Mouse (Mus musculus) T-helper 1 cell (primary cell): ENCODE data around the gene Arap2.

Source experiments
- in situ Hi-C: fragments of 300-600 bp; cut with MboI, MseI; formaldehyde crosslinking; loops from one replicate; pipeline ENCODE4 v1.15.1; 2025; ENCODE audit warnings: high pct_unique_total_duplicates

Arap2 gene

DNA sequence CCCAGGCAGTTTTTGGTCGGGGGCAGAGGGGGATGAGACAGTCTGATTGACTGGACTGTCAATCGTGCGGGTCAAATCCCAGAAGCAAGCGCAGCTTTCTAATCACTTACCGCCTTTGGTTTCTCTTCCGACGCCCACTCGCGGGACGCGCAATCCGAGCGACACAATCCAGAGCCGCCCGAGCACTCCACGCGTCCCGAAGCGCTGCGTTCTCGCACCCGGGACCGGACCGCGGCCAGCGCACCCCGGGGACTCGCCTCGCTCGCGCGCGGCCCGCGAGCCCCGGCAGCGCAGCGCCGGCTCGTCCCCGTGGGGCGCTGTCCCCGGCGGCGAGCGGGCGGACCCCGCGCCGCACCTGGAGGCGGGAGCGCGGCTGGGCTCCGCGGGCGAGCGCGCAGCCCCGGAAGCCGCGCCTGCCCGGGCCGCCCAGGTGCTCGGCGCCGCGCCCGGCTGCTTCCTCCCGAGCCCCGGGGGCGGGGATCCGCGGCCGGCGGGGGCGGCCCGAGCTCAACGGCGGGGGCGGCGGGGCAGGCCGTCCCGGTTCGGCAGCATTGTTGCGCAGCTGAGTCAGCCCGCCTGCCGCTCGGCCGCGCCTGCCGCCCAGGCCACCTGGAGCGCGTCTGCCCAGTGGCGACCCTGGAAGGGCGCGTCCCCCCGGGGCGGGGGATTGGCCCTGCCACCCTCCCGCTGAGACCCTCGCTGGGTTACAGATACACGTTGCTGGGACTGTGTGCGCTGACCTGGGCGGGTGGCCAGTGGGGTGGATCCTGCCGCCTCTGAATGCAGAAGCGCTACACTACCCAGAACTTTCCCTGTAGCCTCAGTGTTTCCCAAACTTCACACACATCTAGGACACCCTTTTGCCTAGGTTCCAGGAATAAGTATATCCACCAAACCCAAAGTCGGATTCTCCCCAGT is at the start of gene Arap2:
Arap2 (minus strand) TSS at position 376 of the 918 bp plus-strand sequence.
- in situ Hi-C loops: loop anchor here (5.0 kb wide), 1 partner anchor 51 kb away; no protein-coding TSS in a partner anchor

DNA sequence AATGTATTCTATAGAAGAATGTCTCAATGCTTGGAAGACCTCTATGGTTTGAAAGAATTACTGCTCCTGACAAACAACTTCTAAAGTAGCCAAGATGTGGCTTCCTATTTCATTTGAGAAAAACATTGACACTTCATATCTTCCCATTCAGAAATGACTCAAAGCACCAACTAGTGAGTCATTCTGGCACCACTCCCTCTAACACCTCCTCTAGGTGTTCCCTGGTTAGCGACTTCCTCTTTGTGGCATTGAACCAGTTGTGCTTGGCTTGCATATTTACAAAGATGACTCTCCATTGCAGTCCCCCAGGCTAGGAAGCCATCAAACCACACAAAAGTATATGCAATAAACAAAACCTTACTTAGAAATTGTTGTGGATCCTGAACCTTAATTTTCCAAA is 49.8 kb upstream of the Arap2 start:
- in situ Hi-C loops: loop anchor here (5.0 kb wide), 2 partner anchors 42 to 48 kb away; partner anchors contain the start of gene Arap2

DNA sequence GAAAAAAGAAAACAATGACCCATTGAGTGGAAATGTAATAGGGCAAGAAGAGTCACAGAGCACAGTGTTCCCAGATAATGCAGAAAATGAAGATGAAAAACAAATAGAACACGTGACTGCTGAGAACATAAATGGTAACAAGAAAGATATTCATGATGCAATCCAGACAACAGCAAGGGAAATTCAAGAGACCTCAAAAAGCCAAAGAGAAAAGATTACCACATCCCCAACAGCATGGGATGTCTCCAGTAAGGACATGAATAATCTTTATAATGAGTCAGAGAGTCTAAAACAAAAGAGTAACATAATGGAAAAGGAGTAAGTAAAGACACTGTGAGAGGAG is 48.1 kb upstream of the Arap2 start:
- in situ Hi-C loops: no loop called here

DNA sequence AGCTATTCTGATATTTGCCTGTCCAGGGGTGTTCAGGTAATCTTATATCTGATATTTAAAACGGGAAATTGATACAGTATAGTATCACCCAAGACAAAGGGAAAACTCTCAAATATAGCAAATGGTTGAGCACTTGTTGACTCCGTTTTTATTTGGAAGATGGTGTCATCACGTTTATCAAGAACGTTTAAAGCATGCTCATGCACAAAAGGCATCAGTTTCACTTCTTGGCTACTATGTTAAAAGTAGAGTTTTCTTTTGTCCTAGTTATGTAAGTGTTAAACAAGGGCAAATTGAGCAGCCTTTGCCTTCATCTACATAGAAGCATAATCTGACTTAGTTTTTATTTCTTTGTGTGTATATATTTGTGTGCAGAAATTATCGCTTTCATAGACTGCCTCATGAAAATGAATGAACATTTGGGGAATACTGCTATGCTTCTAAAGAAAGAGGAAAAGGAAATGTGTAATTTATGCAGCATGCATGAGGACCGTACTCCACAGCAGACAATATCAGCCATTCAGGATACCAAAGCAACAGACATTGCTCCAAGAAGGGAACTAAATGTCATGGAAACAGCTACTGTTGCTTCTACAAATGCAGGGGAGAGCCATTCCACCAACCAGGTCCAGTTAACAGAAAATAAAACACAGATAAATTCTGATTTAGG is 47.6 kb upstream of the Arap2 start, which contains the start of gene Dthd1:
Dthd1 (plus strand) TSS at position 422 of the 670 bp plus-strand sequence.
- in situ Hi-C loops: no loop called here

DNA sequence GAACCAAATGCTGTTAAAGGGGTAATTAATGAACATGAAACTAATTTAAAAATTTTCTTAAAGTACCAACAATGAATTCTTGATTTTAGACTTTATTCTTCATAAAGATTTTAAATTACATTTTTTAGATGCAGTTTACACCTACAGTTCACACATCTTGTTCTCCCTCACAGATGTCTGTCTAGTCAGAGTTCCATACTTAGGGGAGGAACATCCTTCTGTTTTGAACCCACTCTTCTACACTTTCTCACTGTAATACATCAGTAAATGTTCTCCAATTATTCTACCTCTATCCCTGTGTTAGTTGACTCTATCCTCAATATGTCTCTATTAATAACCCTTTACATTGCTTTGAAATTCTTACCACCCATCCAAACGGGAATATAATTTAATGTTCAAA is 26.8 kb upstream of the Arap2 start:
- in situ Hi-C loops: no loop called here

DNA sequence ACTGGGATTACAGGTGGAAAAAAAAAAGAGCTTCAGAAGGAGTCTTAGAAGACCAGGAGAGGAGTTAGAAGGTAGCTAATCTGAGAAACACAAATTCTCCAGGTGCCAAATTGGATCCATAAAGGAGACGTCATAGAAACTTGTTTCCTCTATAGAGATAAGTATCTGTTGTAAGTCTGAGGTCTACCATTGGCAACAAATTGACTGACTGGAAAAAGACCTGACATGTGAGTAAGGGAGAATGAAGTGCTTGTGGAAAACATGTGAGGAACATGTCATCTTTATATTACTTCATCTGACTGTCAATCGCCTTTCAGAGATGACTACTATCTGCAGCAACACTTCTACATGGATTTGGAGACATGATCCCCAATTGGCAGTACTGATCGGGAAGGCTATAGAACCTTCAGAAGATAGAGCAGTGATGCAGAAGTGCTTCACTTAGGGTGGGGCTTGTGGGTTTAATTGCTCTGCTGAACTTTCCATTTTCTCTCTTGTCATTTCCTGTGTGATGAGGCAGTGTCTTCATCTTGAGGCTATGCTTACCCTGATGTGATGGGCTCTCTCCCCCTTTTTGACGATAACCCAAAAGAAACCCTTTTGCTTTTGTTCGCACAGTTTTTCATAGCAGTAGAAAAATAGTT is 25.1 kb upstream of the Arap2 start:
- in situ Hi-C loops: no loop called here

DNA sequence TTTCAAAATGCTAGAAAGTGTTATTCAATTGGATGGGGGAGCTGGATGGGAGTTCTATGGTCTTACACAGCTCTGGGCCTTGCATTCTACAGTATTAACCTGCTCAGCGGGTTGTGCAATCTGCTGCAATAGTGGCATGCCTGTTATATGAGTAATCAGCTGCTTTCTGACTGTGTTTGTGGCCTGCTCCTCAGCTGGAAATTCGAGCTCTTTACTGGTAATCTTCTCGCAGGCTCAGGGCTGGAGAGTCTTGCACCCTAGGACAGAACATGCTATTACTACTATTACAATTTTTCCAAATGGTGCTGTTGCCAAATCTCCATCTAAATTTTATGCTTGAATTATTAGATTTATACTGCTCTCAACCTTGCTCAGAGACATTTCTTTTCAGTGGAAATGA is 20.9 kb upstream of the Arap2 start:
- in situ Hi-C loops: no loop called here

DNA sequence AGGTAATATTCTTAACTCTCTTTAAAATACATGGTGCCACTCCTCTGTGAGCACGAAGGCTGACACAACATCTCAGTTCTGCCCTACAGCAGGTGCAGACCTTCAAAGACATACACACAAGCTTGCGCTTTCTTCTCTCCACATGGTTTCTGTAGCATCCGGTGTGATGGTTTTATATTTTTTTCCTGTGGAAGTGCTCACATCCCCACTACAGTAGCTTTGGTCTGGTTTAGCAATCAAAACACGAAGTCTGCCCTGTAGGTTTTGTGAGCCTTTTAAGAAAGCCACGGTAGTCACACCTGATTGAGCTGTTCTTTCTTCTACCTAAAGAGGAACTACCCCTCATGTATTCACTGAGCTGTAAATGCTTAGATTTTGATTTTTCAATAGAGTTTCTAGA is 12.7 kb upstream of the Arap2 start:
- in situ Hi-C loops: no loop called here

DNA sequence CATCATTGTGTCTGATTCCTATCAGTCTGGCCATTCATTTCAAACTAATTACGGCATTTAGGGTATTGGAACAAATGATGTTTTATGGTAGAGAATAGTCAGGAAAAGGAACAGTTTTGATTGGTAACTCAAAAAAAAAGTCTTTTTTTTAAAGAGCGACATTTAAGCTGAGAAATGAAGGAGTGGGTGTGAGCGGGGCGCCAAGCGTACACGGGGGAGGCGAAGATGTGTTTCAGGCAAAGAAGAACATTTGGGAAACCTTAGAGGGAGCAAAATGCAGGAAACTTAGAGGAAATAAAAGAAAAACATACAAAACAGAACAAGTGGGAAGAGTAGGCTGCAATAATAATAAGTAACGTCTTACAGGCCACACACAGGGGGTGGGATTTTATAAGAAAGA is 11.8 kb upstream of the Arap2 start:
- in situ Hi-C loops: no loop called here

DNA sequence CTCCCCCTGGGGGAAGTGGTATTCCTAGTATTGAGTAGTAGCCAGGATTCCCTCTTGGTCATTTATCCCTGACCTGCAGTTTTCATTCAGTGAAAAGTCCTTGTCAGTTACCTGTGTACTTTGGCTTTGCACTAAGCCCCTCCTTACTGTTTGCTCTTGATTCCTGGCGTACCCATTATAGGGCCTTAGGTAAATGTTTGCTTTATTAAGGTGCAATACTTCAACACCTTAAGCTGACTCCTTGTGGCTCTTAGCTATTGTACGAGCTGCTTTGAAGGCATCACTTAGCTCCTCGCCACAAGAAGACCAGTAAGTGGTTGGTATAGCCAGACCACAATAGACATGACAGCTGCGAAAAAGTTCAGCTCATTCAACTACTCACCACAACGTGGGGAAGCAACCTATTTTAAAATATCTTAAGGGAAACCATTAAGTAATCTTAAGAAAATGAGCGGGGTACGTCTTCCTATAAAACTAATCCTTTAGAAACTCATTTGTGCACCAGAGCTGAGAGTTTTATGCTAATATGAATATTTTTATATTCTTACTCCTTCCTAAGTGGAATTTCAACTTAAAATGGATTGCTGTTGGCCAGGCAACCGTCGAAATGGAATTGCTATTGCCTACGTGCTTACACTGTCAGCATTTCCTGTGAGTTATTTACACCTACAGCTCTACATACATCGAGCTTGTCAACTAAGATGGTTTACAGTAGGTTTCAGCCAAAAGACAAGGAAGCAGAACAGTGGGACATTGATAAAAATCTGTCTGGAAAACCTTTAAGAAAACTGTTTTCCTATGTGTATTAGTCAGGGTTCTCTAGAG is 6.0 kb upstream of the Arap2 start:
- in situ Hi-C loops: no loop called here

DNA sequence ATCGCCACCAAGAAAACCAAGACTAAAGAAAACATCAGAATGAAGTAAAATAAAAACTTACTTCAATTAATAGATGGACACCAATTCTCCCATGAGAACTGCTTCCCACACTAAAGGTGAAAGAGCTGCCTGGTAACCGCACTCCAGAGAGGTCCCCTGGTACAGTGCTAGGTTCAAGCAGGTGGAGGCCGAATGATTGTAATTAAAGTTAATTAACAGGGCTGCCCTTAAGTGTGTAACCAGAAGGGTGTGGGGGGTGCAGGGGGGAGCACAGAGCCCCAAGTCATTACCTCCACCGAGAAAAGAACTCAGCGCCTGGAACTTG is 538 bp downstream of the Arap2 start:
- in situ Hi-C loops: loop anchor here (5.0 kb wide), 1 partner anchor 52 kb away; no protein-coding TSS in a partner anchor

DNA sequence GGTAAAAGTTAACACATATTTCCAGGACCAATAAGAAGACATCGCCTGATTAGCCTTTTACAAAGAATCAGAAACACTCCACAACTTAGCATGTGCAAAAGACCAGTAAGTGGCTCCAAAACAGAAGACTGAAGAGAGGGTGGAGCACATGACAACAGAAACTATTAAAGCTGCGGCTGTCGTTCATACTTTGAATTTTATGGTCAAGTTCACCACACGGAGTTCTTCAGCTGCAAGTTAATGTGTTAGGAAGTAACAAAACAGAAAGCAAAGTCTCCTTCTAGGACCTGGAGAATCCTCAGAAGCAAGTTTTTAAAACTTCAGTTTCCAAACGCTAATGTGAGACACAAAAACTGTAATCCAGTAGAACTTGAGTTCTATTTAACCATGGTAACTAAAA is 1.8 kb downstream of the Arap2 start:
- in situ Hi-C loops: no loop called here

DNA sequence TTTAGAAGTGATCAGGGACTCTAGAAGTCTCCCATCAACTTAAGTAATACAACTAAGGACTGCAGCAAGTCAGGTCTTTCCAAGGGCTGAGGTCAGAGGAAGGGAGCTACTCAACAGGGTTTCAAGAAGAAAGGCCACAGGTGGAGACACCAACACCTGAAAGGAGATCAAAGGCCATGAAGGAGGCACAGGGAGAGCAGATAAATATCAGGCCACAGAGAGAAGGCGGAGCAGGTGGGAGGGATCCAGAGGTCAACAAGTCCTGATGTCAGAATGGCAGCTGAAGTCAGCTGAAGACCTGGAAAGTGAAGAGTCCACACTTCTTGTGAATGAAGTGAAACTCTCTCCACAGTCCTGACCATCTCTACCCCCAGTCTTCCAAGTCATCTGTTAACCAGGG is 2.9 kb downstream of the Arap2 start:
- in situ Hi-C loops: no loop called here

DNA sequence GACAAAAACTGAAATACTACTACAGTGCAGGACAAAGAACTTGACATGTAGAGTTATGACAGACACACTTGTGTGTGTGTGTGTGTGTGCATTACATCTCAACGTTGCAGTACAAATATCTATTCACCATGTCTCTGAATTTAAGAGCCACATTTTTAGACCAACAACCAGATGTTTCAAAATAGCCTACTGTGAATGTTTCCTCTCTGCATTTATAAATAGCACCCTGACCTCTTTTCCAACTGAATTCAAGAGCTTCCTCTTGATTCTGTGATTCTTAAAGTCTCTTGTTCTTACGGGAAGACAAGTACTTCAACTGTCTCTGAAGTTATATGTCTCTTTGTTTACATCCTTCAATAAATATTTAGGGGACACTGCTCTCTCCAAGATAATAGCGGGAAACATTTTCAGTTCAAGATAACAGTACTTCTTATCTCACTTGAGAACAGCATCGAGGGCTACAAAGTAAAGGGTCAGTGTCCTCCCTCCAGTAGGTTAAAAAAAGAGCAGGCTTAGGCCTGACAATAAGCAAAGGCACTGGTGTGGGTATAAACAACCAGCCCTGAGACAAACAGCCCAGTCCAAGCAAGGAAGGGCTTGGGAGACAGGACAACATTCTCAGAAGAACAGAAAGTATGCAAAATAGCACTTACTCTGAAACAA is 3.5 kb downstream of the Arap2 start:
- in situ Hi-C loops: no loop called here

DNA sequence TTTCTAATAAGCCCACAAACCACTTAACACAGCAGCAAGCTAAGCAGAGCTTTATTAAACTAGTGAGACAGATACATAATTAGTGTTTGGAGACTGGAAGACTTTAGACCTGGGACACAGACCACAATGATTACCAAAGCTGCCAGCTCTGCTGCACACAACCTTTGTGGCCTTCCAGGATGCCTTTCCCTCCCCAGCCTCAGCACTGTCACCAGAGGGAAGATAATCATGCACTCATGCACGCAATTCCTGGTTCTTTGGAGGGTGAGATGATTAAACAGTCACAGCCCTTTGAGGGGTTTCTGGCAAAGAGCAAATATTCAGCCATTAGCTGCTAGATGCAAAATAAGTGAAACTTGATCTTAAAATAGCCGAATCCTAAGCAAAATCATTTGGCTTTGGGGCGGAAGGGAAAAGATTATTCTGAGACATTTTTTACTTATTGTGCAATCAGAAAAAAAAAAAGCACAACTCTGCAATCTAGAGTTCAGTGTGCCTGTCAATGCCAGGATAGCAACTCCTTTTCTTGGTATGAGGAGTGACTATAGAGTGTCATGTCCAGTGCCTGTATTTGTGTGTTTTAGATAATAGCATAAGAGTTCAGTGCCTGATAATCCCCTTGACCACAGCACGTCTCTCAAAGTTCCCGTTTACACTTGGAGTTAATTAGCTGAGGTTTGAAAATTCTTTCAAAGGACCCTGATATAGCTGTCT is 5.0 kb downstream of the Arap2 start:
- in situ Hi-C loops: no loop called here

DNA sequence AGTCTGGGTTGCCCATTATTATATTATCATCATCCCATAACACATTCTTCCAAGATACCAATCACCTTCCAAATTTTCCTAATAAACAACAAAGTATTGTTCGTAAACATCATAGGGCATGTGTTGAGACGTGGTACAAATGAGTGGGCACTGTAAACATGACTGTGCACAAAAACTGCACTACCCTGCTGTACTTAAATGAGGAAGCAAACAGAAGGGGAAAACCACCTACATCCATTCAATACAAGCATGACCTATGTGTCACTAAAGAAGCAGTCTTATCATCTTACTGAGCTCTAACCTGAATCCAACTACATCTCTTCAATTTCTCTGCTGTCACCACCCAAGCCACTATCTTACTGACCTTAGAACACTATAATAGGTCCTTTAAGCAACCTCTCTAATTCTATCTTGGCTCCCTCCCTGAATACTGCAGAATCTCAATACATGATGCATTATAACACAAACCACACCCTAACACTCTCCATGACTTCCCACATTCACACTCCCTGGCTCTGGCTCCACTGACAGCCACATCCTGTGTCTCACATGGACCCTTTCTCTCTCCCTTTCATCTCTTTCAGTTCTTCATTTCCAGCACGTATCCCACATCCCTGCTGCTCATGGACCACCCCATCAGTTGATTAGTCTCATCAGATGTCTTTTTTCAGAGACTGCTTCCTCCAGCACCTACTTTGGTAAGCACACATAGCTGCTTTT is 10.0 kb downstream of the Arap2 start:
- in situ Hi-C loops: no loop called here

DNA sequence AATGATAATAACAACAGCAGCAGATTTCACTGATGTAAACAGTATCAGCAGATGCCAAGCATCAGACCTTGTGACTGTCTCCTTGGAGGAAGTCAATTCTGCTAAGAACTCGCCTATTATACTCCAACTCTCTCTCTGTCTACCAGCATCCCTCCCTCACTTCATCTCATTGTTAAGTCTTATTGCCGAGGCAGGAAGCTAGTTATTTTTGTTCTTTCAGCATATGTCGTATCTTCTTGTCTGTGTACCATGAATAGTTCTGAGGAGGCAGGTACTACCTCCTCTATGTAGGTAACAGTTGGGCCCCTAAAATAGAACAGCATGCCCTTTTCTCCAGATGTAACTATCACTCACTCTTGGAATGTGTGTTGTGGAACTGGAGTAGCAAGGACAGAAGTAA is 13.0 kb downstream of the Arap2 start:
- in situ Hi-C loops: no loop called here

DNA sequence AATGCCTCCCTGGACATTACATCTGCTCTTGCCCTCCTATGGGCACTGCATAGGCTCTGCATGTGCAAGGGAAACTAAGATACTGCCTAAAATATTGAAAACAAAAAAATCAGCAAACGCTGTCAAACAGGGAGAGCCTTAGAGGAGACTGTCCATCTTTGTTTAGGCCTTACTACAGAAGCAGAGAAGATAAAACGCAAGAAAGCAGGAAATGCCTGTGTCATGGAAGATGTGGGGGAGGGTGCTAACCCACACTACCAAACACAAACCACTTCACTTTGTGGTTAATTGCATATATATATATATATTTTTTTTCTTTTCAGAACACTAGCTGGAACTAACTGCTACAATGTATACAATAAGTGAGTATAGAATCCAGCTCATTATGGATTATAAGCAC is 14.3 kb downstream of the Arap2 start:
- in situ Hi-C loops: no loop called here

DNA sequence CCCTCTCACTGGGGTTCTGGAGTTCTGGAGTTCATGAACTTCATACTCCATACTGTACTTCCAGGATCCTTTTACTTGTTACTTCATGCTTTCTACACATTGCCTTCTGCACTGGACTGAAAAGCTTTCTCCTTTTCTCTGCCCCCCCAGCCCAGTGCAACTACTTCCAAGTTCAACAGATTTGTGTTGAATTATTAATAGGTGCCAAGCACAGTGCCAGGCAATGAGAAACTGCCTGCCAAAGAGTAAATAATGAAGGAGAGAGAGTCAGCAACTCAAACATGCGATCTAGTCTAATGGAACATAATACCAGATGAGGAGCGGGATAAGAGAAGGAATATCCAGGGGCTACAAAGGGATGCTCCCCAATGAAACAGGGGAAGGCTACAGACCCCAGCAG is 17.8 kb downstream of the Arap2 start:
- in situ Hi-C loops: no loop called here
